Mouse (Mus musculus): ENCODE data around the gene Cox6b1. TPM values are rescaled to one million over a fixed set of nuclear protein-coding genes. Genes with fewer than 3 reads are reported as not detected.

The Cox6b1 gene
- total and polyA plus RNA-seq, 3 experiments = 432 to 776 (median 581) TPM

DNA sequence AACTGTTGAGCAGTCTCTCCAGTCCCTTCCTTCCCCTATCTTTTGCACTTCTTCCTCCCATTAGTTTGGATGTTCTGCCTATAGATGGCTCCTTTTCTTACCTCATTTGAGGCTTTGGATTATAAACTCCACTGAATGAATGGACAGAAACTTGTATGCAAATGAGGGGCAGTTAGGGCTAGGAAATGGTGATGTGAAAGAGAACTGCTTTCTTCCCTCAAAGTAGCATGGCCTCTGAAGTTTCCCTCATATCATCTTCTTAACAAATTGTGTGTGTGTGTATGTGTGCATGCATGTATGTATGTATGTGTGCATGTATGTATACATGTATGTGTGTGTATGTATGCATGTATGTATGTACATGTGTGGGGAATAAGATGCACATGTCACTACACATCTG lies 3.1 kb upstream of the Cox6b1 start (continued):
- TF ChIP-seq SMC3 (IDR thresholded peaks at IDR 0.05; ENCODE audit: low read depth, low read length) (no peak; the same call in 1 of the 2 replicates), MAX (IDR thresholded peaks at IDR 0.05; ENCODE audit: low read length) (peak; percentile 56; the same call in 1 of the 2 replicates), GABPA (IDR thresholded peaks at IDR 0.05; ENCODE audit: insufficient replicate concordance, low read depth, low read length) (no peak)

DNA sequence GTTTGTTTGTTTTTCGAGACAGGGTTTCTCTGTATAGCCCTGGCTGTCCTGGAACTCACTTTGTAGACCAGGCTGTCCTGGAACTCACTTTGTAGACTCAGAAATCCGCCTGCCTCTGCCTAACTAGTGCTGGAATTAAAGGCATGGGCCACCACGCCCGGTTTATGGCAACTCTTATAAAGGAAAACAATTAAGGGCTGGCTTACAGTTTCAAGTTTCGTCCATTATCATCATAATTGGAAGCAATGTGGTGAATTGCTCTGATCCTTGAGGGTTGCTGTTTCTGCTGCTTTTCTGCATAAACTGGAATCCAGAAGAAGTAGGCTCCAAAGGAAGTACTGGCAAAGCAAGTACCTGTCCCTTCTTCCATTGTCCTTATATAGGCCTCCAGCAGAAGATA lies 696 bp upstream of the Cox6b1 start:
- dilution Hi-C loops (cut with MboI; ENCODE audit: extremely low pct_ligation_motif_present, extremely low pct_unique_long_range_greater_than_20kb, low sequenced_read_pairs) (no loop called here), in situ Hi-C loops (cut with MboI; ENCODE audit: low pct_ligation_motif_present, low pct_unique_long_range_greater_than_20kb, low sequenced_read_pairs) (no loop called here)
- Histone ChIP-seq H3K36me3 (replicated peaks in 1 of 2; ENCODE audit: control insufficient read depth in 1 of 2, insufficient read depth in 1 of 2, low read length in 1 of 2) (peaks cover 19 to 31% of the 10 kb centered on the region in 2 experiments), H3K4me1 (ENCODE audit: control insufficient read depth in 1 of 2, insufficient read depth in 2 of 2) (peaks cover 16 to 35% of the 10 kb centered on the region in 2 experiments), H3K4me3 (replicated peaks in 1 of 3; ENCODE audit: low read depth in 2 of 3, low read length in 2 of 3, poor library complexity in 1 of 3) (no peak overlapping the region), H3K27me3 (replicated peaks) (no peaks in the 10 kb centered on the region), H3K9me3 (replicated peaks; ENCODE audit: low read length) (no peaks in the 10 kb centered on the region), H3K27ac (ENCODE audit: insufficient read depth, low read depth) (no peak overlapping the region), H3K9ac (ENCODE audit: insufficient read depth, low read depth) (no peak overlapping the region), H3K79me2 (replicated peaks; ENCODE audit: control insufficient read depth, extremely low read depth, insufficient read depth, poor library complexity, severe bottlenecking) (peaks cover 24% of the 10 kb centered on the region), H3K4me2 (ENCODE audit: insufficient read depth, low read depth, poor library complexity, severe bottlenecking) (no peak overlapping the region; the same call in 1 of the 2 replicates)
- no peak for TF ChIP-seq ETS1 (conservative IDR thresholded peaks at IDR 0.05; ENCODE audit: low read depth, low read length)
- TF ChIP-seq POLR2A (IDR thresholded peaks at IDR 0.05; ENCODE audit: low read depth, low read length) = no peak
- no peak for TF ChIP-seq E2F4 (IDR thresholded peaks at IDR 0.05; ENCODE audit: insufficient replicate concordance, low read depth, low read length)
- no peak for TF ChIP-seq ZC3H11A (IDR thresholded peaks at IDR 0.05; ENCODE audit: low read depth, low read length)
- TF ChIP-seq MAX (IDR thresholded peaks at IDR 0.05; ENCODE audit: low read length) = no peak
- TF ChIP-seq NELFE (IDR thresholded peaks at IDR 0.05; ENCODE audit: low read depth, low read length) = no peak
- DNase-seq (ENCODE audit: extremely low read depth) = no peak

DNA sequence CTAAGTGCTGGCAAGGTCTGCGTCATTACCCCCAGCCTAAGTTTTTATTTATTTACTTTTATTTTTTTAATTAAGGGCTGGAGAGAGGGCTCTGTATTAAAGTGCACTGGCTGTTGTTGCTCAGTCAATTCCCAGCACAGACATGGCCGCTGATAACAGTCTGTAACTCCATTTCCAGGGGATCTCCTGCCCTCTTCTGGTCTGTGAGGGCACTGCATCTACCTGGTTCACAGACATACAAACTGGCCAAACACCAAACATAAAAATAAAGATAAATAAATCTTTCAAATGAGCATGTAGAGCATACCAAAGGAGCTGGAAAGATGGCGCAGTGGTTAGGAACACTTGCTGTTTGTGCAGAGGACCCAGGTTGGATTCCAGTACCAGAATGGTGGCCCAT lies 6.7 kb downstream of the Cox6b1 start:
- Histone ChIP-seq H3K36me3 (replicated peaks in 1 of 2; ENCODE audit: control insufficient read depth in 1 of 2, insufficient read depth in 1 of 2, low read length in 1 of 2) (peaks cover 60 to 83% of the 10 kb centered on the region in 2 experiments), H3K9ac (ENCODE audit: insufficient read depth, low read depth) (no peak overlapping the region), H3K79me2 (replicated peaks; ENCODE audit: control insufficient read depth, extremely low read depth, insufficient read depth, poor library complexity, severe bottlenecking) (peaks cover 24% of the 10 kb centered on the region), H3K9me3 (replicated peaks; ENCODE audit: low read length) (no peaks in the 10 kb centered on the region), H3K27ac (ENCODE audit: insufficient read depth, low read depth) (no peak overlapping the region), H3K4me3 (replicated peaks in 1 of 3; ENCODE audit: low read depth in 2 of 3, low read length in 2 of 3, poor library complexity in 1 of 3) (no peak overlapping the region), H3K27me3 (replicated peaks) (no peaks in the 10 kb centered on the region), H3K4me1 (ENCODE audit: control insufficient read depth in 1 of 2, insufficient read depth in 2 of 2) (peaks cover 2 to 13% of the 10 kb centered on the region in 2 experiments; a peak in 2 of 4 replicates), H3K4me2 (ENCODE audit: insufficient read depth, low read depth, poor library complexity, severe bottlenecking) (no peak overlapping the region)
- dilution Hi-C loops (cut with MboI; ENCODE audit: extremely low pct_ligation_motif_present, extremely low pct_unique_long_range_greater_than_20kb, low sequenced_read_pairs) = no loop called here
- DNase-seq (ENCODE audit: extremely low read depth) = peak; percentile 40
- TF ChIP-seq CTCF (conservative IDR thresholded peaks at IDR 0.05 in 1 of 2, IDR thresholded peaks at IDR 0.05 in 1 of 2; ENCODE audit: low read depth in 2 of 2, low read length in 2 of 2) (peak; percentile 56 to 67), BHLHE40 (IDR thresholded peaks at IDR 0.05; ENCODE audit: low read depth, low read length) (no peak), NRF1 (IDR thresholded peaks at IDR 0.05; ENCODE audit: low read depth, low read length) (no peak), ZNF384 (IDR thresholded peaks at IDR 0.05; ENCODE audit: low read depth, low read length) (no peak), TBP (conservative IDR thresholded peaks at IDR 0.05; ENCODE audit: low read depth, low read length) (no peak), HCFC1 (IDR thresholded peaks at IDR 0.05; ENCODE audit: low read depth, low read length) (no peak), MAFK (IDR thresholded peaks at IDR 0.05; ENCODE audit: insufficient replicate concordance, low read length) (no peak), MYC (IDR thresholded peaks at IDR 0.05; ENCODE audit: low read depth, low read length) (no peak), PAX5 (IDR thresholded peaks at IDR 0.05; ENCODE audit: low read length) (no peak), RAD21 (IDR thresholded peaks at IDR 0.05; ENCODE audit: low read depth, low read length) (peak; percentile 31), POLR2A (IDR thresholded peaks at IDR 0.05; ENCODE audit: low read depth, low read length) (no peak), ELF1 (IDR thresholded peaks at IDR 0.05; ENCODE audit: low read depth, low read length) (no peak), SMC3 (IDR thresholded peaks at IDR 0.05; ENCODE audit: low read depth, low read length) (peak; percentile 19), EP300 (IDR thresholded peaks at IDR 0.05; ENCODE audit: low read length) (no peak), TCF12 (IDR thresholded peaks at IDR 0.05; ENCODE audit: low read depth, low read length) (no peak), CHD1 (IDR thresholded peaks at IDR 0.05; ENCODE audit: low read depth, low read length) (no peak), IRF4 (IDR thresholded peaks at IDR 0.05; ENCODE audit: low read depth, low read length) (no peak), MAX (IDR thresholded peaks at IDR 0.05; ENCODE audit: low read length) (no peak)
- in situ Hi-C loops (cut with MboI; ENCODE audit: low pct_ligation_motif_present, low pct_unique_long_range_greater_than_20kb, low sequenced_read_pairs) = no loop called here
